In genomic region chr11:97115797-97116196, GRCm38 (mm10) we compare ENCODE assay signal across 9 mouse cellular contexts. TPM values are rescaled to one million over a fixed set of nuclear protein-coding genes. Genes with fewer than 3 reads are reported as not detected.
DNase-seq lines count a peak whose midpoint lies in the region; ATAC-seq and TF ChIP-seq lines count a peak whose summit lies in the region.
"Had no signal": no experiment of that assay in that cellular context is flagged by ENCODE, and none has a peak within 500 bp of the region (broad histone marks: within the 10 kb centered on the region; RNA-seq: fewer than 3 reads in every experiment).

No protein-coding gene starts in this region.

- intact Hi-C loops in gastrocnemius, adult 2 months (cut with DNase I) = no loop called here
- intact Hi-C loops in left cerebral cortex, postnatal 36 days (cut with DNase I) = no loop called here

- H3K9me3 ChIP-seq in neural tube, embryonic 11.5 days (ENCODE audit: control insufficient read depth, low read length) = no peaks in the 10 kb centered on the region
- H3K9me3 ChIP-seq in limb, embryonic 13.5 days = no peaks in the 10 kb centered on the region

- no peak overlapping the region for H3K27ac ChIP-seq in gastrocnemius, adult 2 months
- no peak overlapping the region for H3K27ac ChIP-seq in neural tube, embryonic 11.5 days (ENCODE audit: low read depth, low read length)
- no peak overlapping the region for H3K27ac ChIP-seq in limb, embryonic 13.5 days

- H3K36me3 ChIP-seq in neural tube, embryonic 11.5 days (ENCODE audit: control insufficient read depth, insufficient read depth, low read length) = no peaks in the 10 kb centered on the region
- H3K36me3 ChIP-seq in limb, embryonic 13.5 days = no peaks in the 10 kb centered on the region

- no peak for DNase-seq in gastrocnemius, adult 2 months
- no peak for DNase-seq in gastrocnemius, postnatal 10 days
- DNase-seq in neural tube, embryonic 11.5 days (ENCODE audit: low spot score) = no peak
- DNase-seq in neural tube, embryonic 10.5 days (ENCODE audit: extremely low spot score, low spot score) = no peak
- peak; percentile 25 for DNase-seq in thymus, postnatal 14 days
- no peak for DNase-seq in left cerebral cortex, postnatal 36 days (ENCODE audit: low spot score in 2 of 2)
- DNase-seq in frontal cortex, postnatal 10 days (ENCODE audit: low spot score in 2 of 2) = no peak

- H3K4me3 ChIP-seq in gastrocnemius, adult 2 months = peak overlapping the region; percentile 70; the same call in 1 of the 2 replicates
- no peak overlapping the region for H3K4me3 ChIP-seq in neural tube, embryonic 11.5 days (ENCODE audit: low read depth, low read length)
- H3K4me3 ChIP-seq in limb, embryonic 13.5 days = peak overlapping the region; percentile 47

- WGBS in neural tube, embryonic 11.5 days = 7% methylated on average over 11 of the region's 11 CpGs
- WGBS in limb, embryonic 13.5 days = 7% methylated on average over 11 of the region's 11 CpGs

- peaks cover 40% of the 10 kb centered on the region for H3K27me3 ChIP-seq in neural tube, embryonic 11.5 days (ENCODE audit: control insufficient read depth, insufficient read depth, low read length)
- peaks cover 82% of the 10 kb centered on the region for H3K27me3 ChIP-seq in limb, embryonic 13.5 days

- H3K4me2 ChIP-seq in neural tube, embryonic 11.5 days (ENCODE audit: low read depth) = peak overlapping the region; percentile 49; the same call in 1 of the 2 replicates
- peak overlapping the region; percentile 81 for H3K4me2 ChIP-seq in limb, embryonic 13.5 days (replicated peaks)

- ATAC-seq in neural tube, embryonic 11.5 days (ENCODE audit: insufficient read depth, low FRiP score, low TSS enrichment) = no peak
- no peak for ATAC-seq in limb, embryonic 13.5 days (ENCODE audit: low FRiP score, low read depth)

- H3K4me1 ChIP-seq in neural tube, embryonic 11.5 days (ENCODE audit: control insufficient read depth, insufficient read depth, low read length) = peaks cover 14% of the 10 kb centered on the region; the same call in 1 of the 2 replicates
- peaks cover 26% of the 10 kb centered on the region for H3K4me1 ChIP-seq in limb, embryonic 13.5 days

- no peak overlapping the region for H3K9ac ChIP-seq in neural tube, embryonic 11.5 days (ENCODE audit: low read length)
- no peak overlapping the region for H3K9ac ChIP-seq in limb, embryonic 13.5 days

- TF ChIP-seq CTCF in gastrocnemius, adult 2 months (IDR thresholded peaks at IDR 0.05) = no peak

RNA-seq across cellular contexts. Expression of gene Tbx21, which starts 0.7 kb away (rescaled TPM):
- under 1 TPM; 0.17 to 0.48 TPM for total RNA-seq in gastrocnemius, adult 2 months (2021)
- total RNA-seq in gastrocnemius, postnatal 10 days (2021) = 1 to 10 TPM; 1.3 to 1.7 TPM
- polyA plus RNA-seq in neural tube, embryonic 11.5 days (2014; fragmentation: Nextera tagmentation; extraction: Ambion mirVana) = 0.19 and 0.21 TPM in 2 replicates
- 0.09 TPM in 1 of 2 replicates, not detected in the other for polyA plus RNA-seq in limb, embryonic 13.5 days (2015; fragmentation: Nextera tagmentation; extraction: Ambion mirVana)
- under 1 TPM; 0.17 to 0.32 TPM for total RNA-seq in left cerebral cortex, postnatal 36 days (2021)
- polyA plus RNA-seq: C2C12 had no signal

RNA-seq across cellular contexts. Expression of gene Tbkbp1, which starts 35.5 kb away (rescaled TPM):
- total RNA-seq in gastrocnemius, adult 2 months (2021) = 1 to 10 TPM; 4.0 to 6.1 TPM
- 1 to 10 TPM; 7.1 to 9.9 TPM for total RNA-seq in gastrocnemius, postnatal 10 days (2021)
- 5.8 and 5.9 TPM in 2 replicates for polyA plus RNA-seq in neural tube, embryonic 11.5 days (2014; fragmentation: Nextera tagmentation; extraction: Ambion mirVana)
- 8.2 and 8.4 TPM in 2 replicates for polyA plus RNA-seq in limb, embryonic 13.5 days (2015; fragmentation: Nextera tagmentation; extraction: Ambion mirVana)
- total RNA-seq in left cerebral cortex, postnatal 36 days (2021) = 10 to 100 TPM; 42.9 to 53.7 TPM

Comparison
In these comparisons a context has a peak if more than half of its experiments do, and no peak if none do; other contexts are left out.
1. RNA of gene Tbkbp1, which starts 35.5 kb away (total RNA-seq): 42.9 to 53.7 TPM in left cerebral cortex, postnatal 36 days; 7.1 to 9.9 TPM in gastrocnemius, postnatal 10 days and 4.0 to 6.1 TPM in gastrocnemius, adult 2 months; every median in the first group is over 4 times any median in the second.